In the genomic region with DNA sequence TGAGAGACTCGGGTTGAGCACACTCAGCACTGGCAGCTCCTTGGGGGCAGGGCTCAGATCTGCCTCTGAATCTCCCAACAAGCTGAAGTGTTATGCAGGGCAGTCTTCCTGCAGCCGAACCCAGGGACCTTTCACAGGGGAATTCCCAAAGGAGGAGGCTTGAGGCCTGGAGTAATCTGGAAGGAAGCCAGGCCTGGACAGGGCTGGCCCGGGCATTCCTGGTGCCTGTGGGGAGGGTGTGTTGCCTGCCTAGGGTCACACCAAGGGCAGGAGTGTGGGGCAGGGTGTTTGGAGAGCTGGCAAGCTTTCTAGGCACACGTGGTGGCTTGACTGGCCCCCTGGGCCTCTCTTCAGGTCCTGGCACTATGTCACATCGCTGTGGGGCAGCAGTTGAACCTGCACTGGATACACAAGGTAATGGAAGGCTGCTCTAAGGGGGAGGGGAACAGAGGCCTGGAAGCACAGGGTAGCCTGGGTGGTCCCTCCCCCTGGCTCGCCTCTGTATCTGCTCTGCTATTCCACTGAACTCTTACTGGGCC, we compare ENCODE assay signal across 8 mouse cellular contexts. TPM values are rescaled to one million over a fixed set of nuclear protein-coding genes. Genes with fewer than 3 reads are reported as not detected.
DNase-seq lines count a peak whose midpoint lies in the region; ATAC-seq lines count a peak whose summit lies in the region.
"Had no signal": no experiment of that assay in that cellular context is flagged by ENCODE, and none has a peak within 500 bp of the region (broad histone marks: within the 10 kb centered on the region; RNA-seq: fewer than 3 reads in every experiment).

No protein-coding gene starts in this region.

- peak; percentile 79 for DNase-seq in adrenal gland, adult 2 months
- DNase-seq in embryonic facial prominence, embryonic 14.5 days (ENCODE audit: low spot score): peak; percentile 63
- peak; percentile 47 for DNase-seq in skeletal muscle tissue, adult 2 months (ENCODE audit: low read depth, low spot score)
- DNase-seq in frontal cortex, postnatal 14 days (ENCODE audit: low spot score in 2 of 2): no peak
- no peak for DNase-seq in layer of hippocampus, adult 11-12 months (ENCODE audit: low spot score)

- H3K4me1 ChIP-seq in embryonic facial prominence, embryonic 14.5 days (ENCODE audit: control insufficient read depth, insufficient read depth, low read length): peaks cover 14% of the 10 kb centered on the region
- peaks cover 34% of the 10 kb centered on the region for H3K4me1 ChIP-seq in hindbrain, embryonic 12.5 days
- H3K4me1 ChIP-seq in limb, embryonic 13.5 days: peaks cover 41% of the 10 kb centered on the region

- ATAC-seq in embryonic facial prominence, embryonic 14.5 days (ENCODE audit: low read depth): peak; percentile 31
- ATAC-seq in hindbrain, embryonic 12.5 days (ENCODE audit: low FRiP score): no peak
- ATAC-seq in limb, embryonic 13.5 days (ENCODE audit: low FRiP score, low read depth): peak; percentile 80

- no peaks in the 10 kb centered on the region for H3K9me3 ChIP-seq in embryonic facial prominence, embryonic 14.5 days (ENCODE audit: control insufficient read depth, low read length)
- H3K9me3 ChIP-seq in hindbrain, embryonic 12.5 days (replicated peaks): no peaks in the 10 kb centered on the region
- H3K9me3 ChIP-seq in limb, embryonic 13.5 days: no peaks in the 10 kb centered on the region

- no peaks in the 10 kb centered on the region for H3K27me3 ChIP-seq in embryonic facial prominence, embryonic 14.5 days (replicated peaks; ENCODE audit: control insufficient read depth, insufficient read depth, low read length)
- no peaks in the 10 kb centered on the region for H3K27me3 ChIP-seq in hindbrain, embryonic 12.5 days
- H3K27me3 ChIP-seq in limb, embryonic 13.5 days: no peaks in the 10 kb centered on the region

- peak overlapping the region; percentile 16; the same call in 1 of the 2 replicates for H3K9ac ChIP-seq in embryonic facial prominence, embryonic 14.5 days (ENCODE audit: low read depth, low read length)
- H3K9ac ChIP-seq in hindbrain, embryonic 12.5 days: no peak overlapping the region
- H3K9ac ChIP-seq in limb, embryonic 13.5 days: peak overlapping the region; percentile 53; the same call in 1 of the 2 replicates

- no peaks in the 10 kb centered on the region for H3K36me3 ChIP-seq in embryonic facial prominence, embryonic 14.5 days (ENCODE audit: control insufficient read depth, insufficient read depth, low read length)
- 0 out of 2 replicates have a peak, but pooled peaks cover 12% of the 10 kb centered on the region for H3K36me3 ChIP-seq in hindbrain, embryonic 12.5 days
- peaks cover 5% of the 10 kb centered on the region; the same call in 1 of the 2 replicates for H3K36me3 ChIP-seq in limb, embryonic 13.5 days

- no peak overlapping the region; the same call in 1 of the 2 replicates for H3K27ac ChIP-seq in embryonic facial prominence, embryonic 14.5 days (replicated peaks; ENCODE audit: low read depth, low read length)
- peak overlapping the region; percentile 58; the same call in 1 of the 2 replicates for H3K27ac ChIP-seq in hindbrain, embryonic 12.5 days
- peak overlapping the region; percentile 63; the same call in 1 of the 2 replicates for H3K27ac ChIP-seq in limb, embryonic 13.5 days

- H3K4me3 ChIP-seq in embryonic facial prominence, embryonic 14.5 days (ENCODE audit: low read depth, low read length): no peak overlapping the region
- H3K4me3 ChIP-seq in hindbrain, embryonic 12.5 days: no peak overlapping the region
- H3K4me3 ChIP-seq in limb, embryonic 13.5 days: no peak overlapping the region
- H3K4me3 ChIP-seq: myocyte had no signal

- H3K4me2 ChIP-seq in embryonic facial prominence, embryonic 14.5 days (ENCODE audit: low read depth, low read length): no peak overlapping the region
- H3K4me2 ChIP-seq in hindbrain, embryonic 12.5 days (replicated peaks): no peak overlapping the region
- H3K4me2 ChIP-seq in limb, embryonic 13.5 days (replicated peaks): 0 out of 2 replicates have a peak overlapping the region, but pooled peaks have one; percentile 3

- 16% methylated on average over 5 of the region's 6 CpGs for WGBS in embryonic facial prominence, embryonic 14.5 days
- WGBS in hindbrain, embryonic 12.5 days: 10% methylated on average over 6 of the region's 6 CpGs
- WGBS in limb, embryonic 13.5 days: 14% methylated on average over 6 of the region's 6 CpGs

RNA-seq across cellular contexts. Expression of gene Klhl35, which starts 24.2 kb away (rescaled TPM):
- total RNA-seq in adrenal gland, adult 2 months (2021): under 1 TPM in 1 of 2 experiments, not detected in 1; 0.59 TPM
- polyA plus RNA-seq in adrenal gland, adult 2 months (2012; rRNA removed): 1.3 TPM in 2 replicates
- 0.74 and 1.3 TPM in 2 replicates for polyA plus RNA-seq in embryonic facial prominence, embryonic 14.5 days (2014; fragmentation: Nextera tagmentation; extraction: Ambion mirVana)
- polyA plus RNA-seq in hindbrain, embryonic 12.5 days (2016; fragmentation: Nextera tagmentation; extraction: Ambion mirVana): 39.2 and 47.1 TPM in 2 replicates
- 0.84 and 0.87 TPM in 2 replicates for polyA plus RNA-seq in limb, embryonic 13.5 days (2015; fragmentation: Nextera tagmentation; extraction: Ambion mirVana)
- polyA plus RNA-seq: myocyte had no signal

RNA-seq across cellular contexts. Expression of gene Rps3, which starts 41.9 kb away (rescaled TPM):
- total RNA-seq in adrenal gland, adult 2 months (2021): 100 to 1,000 TPM; 414 to 589 TPM
- polyA plus RNA-seq in adrenal gland, adult 2 months (2012; rRNA removed): 80.7 and 95.4 TPM in 2 replicates
- 876 and 912 TPM in 2 replicates for polyA plus RNA-seq in embryonic facial prominence, embryonic 14.5 days (2014; fragmentation: Nextera tagmentation; extraction: Ambion mirVana)
- polyA plus RNA-seq in hindbrain, embryonic 12.5 days (2016; fragmentation: Nextera tagmentation; extraction: Ambion mirVana): 512 and 534 TPM in 2 replicates
- polyA plus RNA-seq in limb, embryonic 13.5 days (2015; fragmentation: Nextera tagmentation; extraction: Ambion mirVana): 767 and 820 TPM in 2 replicates

Comparison
In these comparisons a context has a peak if more than half of its experiments do, and no peak if none do; other contexts are left out.
1. DNase-seq: peak in adrenal gland, adult 2 months (single experiment), embryonic facial prominence, embryonic 14.5 days (single experiment) and skeletal muscle tissue, adult 2 months (single experiment); none in frontal cortex, postnatal 14 days (0 of 2) and layer of hippocampus, adult 11-12 months (single experiment).
2. RNA of gene Klhl35, which starts 24.2 kb away (polyA plus RNA-seq): 39.2 to 47.1 TPM in hindbrain, embryonic 12.5 days; 1.3 TPM in adrenal gland, adult 2 months, 0.84 to 0.87 TPM in limb, embryonic 13.5 days and 0.74 to 1.3 TPM in embryonic facial prominence, embryonic 14.5 days; every median in the first group is over 10 times any median in the second.